Mouse (Mus musculus): Measurements from ENCODE around the gene N4bp3.

The N4bp3 gene

DNA sequence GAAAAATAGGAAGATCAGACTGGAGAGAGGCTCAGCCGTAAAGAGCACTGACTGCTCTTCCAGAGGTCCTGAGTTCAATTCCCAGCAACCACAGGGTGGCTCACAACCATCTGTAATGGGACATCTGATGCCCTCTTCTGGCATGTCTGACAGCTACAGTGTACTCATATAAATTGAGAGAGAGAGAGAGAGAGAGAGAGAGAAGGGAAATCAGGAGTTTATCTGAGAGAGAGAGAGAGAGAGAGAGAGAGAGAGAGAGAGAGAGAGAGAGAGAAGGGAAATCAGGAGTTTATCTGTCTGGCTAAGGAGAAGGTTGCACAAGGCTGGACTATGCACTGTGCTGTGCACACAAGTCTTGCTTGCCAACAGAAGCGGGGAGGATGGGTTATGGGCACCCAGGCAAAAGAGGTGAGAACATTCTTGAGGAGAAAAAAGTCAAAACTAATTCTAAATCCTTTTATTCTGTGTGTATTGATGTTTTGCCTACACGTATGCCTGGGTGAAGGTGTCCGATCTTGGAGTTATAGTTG is 2.3 kb upstream of the N4bp3 start:
- 98% methylated on average over 4 of the region's 4 CpGs for WGBS

DNA sequence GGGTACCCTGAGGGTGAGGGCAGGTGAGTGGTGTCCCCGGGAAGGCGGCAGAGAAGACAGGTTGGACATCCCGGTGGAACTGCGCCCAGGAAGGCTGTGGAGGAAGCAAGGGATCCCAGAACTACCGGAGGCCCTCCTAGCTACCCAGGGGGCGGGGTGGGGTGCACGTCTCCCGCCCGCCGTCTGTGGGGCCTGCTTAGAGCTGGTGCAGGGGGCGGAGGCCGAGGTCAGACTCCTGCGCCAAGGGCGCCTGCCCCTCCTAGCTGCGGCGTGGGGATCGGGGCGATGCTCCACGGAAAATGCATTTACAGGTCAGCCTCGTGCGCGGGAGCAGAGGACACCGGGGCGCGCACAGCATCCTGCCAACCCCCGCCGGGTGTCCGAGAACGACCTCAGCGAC is 381 bp downstream of the N4bp3 start:
- 1% methylated on average over 30 of the region's 30 CpGs for WGBS

DNA sequence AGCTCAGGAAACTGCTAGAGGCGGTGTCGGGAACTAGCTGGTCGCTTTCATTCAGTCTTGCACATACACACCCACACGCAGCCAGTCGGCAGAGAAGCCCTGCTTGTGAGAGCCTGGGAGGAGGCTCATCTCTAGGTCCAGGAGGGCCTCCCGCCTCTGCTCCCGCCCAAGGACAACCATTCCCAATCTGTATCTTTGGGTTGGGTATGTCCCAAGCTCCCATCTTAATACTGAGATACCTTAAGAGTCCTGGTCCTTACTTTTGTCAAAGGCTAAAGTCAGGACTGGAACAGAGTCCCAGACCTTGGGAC is 798 bp downstream of the N4bp3 start:
- WGBS, result 14% methylated on average over 7 of the region's 7 CpGs

DNA sequence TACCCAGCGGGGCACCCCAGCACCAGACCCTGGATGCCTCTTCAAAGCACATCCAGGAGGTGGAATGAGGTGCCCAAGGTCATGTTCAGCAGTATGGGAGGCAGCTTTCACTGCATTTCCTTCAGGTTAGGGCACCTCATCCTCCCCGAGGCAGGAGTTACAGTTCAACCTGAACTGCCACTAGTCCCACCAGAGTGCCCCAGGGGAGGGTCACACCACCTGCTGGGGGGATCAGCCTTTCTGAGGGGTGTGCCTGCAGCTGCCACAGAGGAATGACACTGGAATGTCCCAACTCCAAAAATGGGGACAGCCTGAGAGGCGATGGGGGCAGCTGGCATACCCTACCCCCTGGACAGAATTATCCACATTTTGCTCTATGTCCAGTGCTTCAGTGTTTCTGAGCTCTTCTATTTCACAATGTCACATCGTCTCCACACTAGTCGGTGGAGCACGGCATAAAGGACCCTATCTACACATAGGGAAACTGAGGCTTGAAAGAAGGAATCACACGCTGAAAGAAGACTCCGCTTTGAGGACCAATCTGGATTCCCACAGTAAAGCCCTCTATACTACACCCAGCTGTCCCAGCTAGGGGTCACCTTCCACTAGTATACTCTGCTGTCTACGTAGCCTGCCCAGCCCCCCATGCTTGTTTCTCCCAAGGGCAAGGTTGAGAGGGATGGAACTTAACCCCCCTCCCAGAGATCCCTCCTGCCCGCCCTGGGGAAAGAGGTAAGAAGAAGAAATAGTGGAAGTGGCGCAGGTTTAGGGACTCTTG is 1.3 kb downstream of the N4bp3 start:
- WGBS, result 52% methylated on average over 11 of the region's 11 CpGs

DNA sequence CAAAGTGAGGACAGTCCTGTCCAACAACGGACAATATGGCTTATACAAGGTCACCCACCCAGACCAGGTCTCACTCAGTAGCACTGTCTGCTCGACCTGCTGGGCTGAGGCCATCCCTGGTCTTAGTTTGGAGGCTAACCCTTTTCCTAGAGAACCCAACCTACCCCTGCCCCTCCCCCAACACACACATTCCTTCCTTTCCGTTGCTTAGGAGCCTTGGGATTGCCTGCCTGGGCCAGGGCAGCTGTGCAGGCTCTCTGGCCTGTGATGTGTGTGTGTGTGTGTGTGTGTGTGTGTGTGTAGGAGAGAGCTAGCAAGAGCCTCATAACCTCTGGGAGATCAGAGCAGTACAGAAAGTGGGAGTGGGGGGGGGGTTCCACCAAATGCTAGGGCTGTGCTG is 2.1 kb downstream of the N4bp3 start:
- 47% methylated on average over 3 of the region's 3 CpGs for WGBS

DNA sequence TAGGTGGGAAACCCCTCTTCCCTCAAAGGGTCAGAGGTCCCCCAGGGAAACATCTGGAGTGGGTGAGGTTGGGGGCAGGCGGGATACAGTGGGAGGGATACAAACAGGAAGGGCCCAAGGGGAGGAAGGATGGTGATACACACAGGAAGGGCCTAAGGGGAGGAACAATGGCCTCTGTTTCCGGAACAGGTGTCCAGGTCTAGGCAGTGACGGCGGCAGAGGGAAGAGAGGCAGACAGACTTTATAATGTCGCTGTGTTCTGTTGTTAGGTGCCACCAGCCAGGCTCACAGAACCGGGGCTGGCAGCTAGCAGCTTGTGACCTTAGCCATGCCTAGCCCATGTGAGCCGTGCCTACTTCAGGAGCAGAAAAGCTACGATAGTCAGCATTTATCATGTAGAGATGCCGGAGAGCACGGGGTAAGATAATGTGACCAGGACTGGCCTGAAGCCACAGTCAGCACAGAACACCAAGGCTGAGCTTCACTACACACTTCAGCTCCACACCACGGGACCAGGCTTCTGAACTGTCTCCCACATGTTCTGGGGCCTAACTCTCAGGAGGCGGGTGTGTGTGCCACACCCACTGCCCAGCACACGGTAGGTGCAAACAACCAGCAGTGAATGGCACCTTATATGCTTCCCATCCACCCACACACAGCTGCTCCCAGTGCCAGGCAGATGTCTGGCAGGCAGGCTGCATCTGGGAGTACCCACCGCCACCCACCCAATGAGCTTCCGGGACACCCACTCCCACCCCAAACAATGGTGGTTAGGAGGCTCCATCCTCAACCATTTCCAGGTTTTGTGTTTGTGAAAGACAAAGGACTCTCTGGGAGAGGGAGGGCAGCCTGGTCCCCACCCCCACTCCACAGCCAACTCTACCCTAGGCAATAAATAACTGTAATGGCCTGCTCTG is 3.6 kb downstream of the N4bp3 start:
- 59% methylated on average over 15 of the region's 15 CpGs for WGBS

DNA sequence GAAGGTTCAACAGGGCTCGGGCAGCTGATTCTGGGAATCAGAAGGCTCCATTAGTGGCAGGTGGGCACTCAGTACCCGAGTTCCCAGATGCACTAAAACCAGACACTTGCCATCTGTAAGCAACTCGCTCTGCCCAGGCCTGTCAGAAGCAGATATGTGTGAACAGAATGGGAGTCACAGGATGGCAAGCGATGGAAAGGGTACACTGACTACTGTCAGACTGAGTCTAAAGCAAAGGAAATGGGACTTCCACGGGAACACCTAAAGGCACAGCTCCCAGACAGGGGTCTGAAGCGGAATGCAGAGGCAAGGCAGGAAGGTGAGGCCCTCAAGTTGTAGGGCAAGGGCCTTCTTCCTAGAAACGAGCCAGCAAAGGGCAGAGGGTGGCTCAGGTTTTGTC is 4.4 kb downstream of the N4bp3 start:
- 82% methylated on average over 7 of the region's 7 CpGs for WGBS

DNA sequence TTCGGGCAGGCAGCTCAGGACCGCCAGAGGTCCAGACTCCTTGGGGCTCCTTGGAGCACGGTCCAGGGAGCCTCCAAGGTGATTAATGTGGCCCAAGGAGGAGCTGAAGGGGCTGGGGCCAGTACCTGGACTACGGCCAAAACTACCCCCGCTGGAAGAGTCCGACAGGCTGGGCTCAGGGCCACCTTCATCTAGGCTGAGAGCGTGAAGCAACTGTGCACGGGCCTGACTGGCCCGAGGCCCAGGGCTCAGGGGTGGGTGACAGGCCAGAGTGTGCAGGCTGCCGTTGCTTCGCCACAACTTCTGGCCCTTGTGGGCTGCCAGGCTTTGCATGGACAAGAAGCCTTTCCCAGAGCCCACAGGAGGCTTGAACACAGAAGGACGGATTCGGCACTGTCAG is 5.3 kb downstream of the N4bp3 start:
- 68% methylated on average over 13 of the region's 13 CpGs for WGBS

DNA sequence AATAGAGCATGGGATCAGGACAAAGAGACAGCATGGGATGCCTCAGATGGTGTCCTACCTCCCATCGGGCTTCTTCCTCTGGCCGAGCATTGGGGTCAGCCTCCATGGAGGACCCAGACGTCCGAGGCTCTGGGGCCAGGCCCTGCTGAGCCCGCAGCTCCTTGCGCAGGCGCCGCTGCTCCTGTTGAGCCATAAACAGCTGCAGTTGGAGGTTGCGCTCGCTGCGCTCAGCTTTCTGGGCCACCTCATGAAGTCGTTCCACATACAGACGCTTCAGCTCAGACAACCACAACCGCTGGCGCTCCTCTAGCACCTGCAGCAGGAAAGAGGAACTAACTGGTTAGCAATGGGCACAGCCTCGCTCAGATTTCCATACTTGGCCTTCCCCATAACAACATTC is 6.4 kb downstream of the N4bp3 start:
- WGBS, result 88% methylated on average over 16 of the region's 16 CpGs

DNA sequence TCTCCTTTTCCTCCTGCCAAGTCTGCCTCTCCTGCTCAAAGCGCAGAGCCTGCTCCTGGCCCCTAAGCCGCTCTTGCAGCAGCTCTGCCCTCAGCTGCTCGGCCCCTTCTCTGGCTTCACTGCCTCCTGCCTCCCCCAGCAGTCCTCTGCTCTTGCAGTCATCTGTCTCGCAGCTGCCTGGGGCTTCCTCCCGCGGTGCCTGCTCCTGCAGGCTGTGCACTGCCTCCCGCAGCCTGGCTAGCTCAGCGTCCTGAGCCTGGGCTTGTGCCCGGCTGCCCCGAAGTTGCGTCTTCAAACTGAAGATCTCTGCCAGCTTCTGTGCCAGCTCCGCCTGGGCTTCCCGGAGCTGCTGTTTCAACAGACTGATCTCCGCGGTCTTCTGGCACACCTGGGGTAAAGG is 6.9 kb downstream of the N4bp3 start:
- WGBS, result 38% methylated on average over 15 of the region's 15 CpGs

DNA sequence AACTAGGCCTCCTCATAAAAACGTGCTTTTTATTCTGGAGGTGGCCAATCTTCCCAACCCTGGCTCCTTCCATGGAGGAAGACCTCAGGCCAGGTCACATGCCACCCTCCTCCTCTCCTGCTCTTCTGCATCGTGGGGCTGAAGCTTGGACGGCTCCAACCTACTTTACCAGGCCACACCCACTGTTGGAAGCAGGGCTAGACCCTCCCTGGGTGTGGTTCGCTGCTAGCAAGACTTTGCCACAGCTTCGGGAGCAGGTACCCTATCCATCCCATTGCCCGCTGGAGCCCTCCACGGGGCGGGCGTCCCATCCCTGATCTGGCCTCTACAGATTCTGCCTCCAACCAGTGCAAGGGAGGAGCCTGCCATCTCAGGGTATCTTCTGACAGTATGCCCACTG is 7.4 kb downstream of the N4bp3 start:
- WGBS, result 76% methylated on average over 9 of the region's 9 CpGs

DNA sequence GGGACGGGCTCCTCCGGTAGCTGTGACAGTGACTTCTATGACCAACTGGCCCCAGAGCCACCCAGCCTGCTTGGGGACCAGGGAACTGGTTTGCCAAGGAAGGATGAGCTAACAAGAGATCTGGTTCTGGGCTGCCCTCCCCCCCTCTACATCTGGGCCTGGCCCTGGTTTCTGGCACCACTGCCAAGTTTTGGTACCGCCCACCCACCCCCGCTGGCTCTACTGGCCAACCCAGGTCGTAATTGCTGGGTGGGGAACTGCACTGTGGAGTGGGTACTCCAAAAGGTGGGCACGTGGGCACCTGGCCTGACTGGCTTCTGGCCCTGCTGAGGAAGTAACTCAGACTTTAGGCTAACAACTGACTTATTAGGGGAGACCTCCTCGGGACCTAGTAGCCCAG is 9.9 kb downstream of the N4bp3 start:
- 60% methylated on average over 7 of the region's 7 CpGs for WGBS

DNA sequence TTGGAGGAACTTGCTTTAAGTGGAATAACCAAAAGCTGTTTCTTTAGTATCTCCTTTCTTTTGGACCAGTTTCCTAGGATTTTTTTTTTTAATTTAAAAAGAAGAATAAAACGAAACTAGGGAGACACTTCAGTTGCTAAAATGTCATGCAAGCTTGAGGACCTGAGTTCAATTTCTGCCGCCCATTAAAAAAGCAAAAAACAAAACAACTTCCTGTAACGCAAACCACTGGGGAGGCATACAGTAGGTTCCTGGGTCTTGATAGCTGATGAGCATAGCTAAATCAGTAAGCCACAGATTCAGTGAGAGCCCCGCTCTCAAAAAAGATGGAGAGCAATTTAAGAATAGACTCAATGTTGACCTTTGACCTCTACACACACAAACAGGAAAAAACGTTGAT is 12.1 kb downstream of the N4bp3 start:
- WGBS, result 75% methylated on average over 5 of the region's 5 CpGs

DNA sequence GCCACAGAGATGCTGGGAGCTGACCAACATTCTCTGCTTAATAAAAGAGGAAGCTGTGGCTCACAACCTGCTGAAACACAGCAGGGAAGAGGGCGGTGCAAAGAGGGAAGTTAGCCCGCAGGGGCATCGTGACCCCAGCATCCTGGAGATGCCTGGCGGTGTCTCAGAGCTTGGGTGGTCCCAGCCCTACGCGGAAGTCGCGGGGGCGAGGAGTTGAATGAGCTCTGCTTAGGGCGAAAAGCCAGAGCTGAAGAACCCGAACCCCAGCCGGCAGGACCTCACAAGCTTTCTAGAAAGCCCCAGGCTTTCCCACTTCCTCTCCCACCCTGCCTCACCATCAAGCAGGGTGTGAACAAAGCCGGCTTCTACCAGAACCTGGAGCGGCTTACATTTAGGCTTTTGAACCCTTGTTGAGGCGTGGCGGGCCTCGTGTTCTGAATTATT is 12.6 kb downstream of the N4bp3 start:
- 11% methylated on average over 17 of the region's 17 CpGs for WGBS

DNA sequence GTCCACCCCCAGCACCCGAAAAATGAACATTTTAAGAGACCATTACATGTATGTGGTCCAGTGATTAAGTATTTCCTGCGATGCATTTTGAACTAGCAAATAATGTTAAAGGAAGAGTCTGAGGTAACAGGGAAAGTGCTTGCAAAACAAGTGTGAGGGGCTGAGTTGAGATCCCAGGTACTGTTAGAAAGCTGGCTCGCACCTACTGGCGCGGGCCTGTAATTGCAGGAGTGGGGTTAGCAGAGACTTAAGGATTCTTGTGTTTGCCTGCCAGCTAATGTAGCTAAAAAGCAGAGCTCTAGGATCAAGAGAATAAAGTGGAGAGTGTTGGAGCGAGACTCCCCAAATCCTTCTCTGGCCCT is 14.3 kb downstream of the N4bp3 start:
- 6% methylated on average over 6 of the region's 6 CpGs for WGBS

DNA sequence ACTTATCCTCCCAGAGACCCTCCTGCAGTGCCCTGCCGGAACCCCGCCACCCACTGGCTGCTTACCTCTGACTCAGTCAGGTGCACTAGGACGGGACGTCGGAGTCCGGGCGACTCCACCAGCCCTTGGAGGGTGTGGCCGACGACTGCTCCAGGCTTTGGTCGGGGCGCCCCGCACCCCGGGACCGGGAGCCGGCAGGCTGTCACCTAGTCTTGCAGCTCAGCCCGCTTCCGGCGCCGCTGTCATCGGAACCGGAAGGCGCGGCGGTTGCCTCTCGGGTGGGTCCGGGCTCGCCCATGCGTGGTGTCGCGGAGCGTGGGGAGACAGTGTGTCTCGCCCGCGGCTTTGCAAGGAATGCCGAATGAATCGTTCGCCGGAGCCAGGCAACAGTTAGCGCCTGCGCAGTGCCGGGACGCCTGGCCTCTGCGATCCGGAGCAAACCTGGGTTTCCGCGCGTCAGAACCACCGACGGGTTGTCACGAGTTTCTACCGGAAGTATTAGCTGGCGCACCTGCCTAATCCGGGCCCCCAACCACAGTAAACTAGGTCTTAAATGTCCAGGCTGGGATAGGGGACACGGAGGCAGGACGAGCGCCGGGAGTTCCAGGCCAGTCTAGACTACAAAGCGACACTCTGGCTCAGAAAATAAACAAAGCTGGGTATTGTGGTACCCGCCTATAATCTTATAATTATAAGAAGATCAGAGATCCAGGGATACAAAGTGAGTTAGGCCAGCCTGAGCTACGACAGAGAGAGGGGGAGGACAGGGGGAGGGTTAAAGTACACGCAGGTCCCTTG is 14.9 kb downstream of the N4bp3 start, which contains the start of gene Rmnd5b:
Gene Rmnd5b, minus strand, starts transcription at position 372 of the 798 bp plus-strand sequence.
- under 1% methylated on average over 61 of the region's 61 CpGs for WGBS

DNA sequence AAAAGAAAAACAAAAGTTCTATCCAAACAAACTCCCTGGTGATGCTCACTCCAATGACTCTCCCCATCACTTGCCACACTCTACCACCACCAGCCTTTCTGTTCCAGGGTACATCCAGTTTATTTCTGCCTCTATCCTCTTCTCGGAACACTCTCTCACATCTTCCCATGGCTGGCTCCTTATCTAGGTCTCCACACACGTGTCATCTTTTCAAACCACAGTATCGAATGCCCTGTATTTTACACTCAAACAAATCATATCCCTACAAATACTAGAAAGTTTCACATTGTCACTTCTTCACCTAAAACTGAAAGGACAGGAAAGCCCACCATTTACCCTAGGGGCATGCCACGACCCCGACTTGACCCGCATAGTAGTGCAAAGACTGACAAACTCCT is 15.5 kb downstream of the N4bp3 start:
- WGBS, result 2% methylated on average over 6 of the region's 6 CpGs

DNA sequence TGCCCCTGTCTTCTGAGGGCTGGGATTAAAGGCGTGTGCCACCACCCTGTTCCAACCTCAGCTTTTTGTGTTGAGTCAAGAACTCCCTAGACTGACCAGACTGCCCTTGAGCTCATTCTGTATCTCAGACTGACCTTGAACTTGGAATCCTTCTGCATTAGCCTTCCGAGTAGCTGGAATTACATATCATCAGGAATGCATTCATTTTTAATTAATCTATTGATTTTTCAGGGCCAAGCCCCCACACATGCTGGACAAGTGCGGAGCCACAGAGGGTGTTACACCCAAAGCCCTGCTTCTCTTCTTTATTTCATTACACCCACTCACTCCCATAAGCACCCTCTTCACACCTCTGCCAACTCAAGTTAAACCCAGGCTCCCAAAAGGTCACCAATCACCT is 16.9 kb downstream of the N4bp3 start:
- 88% methylated on average over 3 of the region's 3 CpGs for WGBS

DNA sequence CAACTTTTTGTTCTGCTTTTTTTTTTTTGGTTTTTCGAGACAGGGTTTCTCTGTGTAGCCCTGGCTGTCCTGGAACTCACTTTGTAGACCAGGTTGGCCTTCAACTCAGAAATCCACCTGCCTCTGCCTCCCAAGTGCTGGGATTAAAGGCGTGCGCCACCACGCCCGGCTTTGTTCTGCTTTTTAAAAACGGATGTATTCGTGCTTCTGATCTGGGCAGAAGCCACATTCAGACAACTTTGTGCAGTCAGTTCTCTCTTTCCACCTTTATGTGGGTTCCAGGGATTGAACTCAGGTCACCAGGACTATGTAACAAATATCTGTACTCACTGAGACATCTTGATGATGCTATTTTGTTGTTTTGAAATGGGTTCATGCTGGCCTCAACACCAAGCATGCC is 17.4 kb downstream of the N4bp3 start:
- 88% methylated on average over 7 of the region's 7 CpGs for WGBS

DNA sequence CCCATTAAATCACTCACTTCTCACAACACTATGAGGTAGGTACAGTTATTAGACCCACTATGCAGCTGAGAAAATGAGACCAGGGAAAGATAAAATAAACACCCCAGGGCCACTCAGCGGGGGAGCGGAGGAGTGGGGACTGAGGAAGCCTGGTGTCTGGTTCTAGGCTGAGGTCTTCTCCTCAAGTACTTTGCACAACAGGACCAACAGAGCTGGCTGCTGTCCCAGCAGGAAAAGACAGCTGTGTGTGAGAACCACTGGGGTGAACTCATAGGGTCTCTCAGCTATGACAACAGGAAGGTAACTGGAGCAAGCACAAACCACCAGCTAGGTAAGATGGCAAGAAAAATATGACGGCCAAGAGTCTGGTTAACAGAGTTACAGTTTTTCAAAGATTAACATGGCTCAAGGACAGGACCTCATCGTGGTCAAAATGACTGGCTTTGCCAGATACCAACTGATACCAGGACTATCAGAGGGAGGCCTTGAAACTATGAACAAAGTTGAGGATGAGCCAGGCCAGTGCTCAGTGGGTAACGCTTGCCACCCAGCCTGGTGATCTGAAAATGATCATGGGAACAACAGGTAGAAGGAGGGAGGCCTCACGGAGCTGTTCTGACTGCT is 18.4 kb downstream of the N4bp3 start:
- WGBS, result 81% methylated on average over 6 of the region's 6 CpGs

DNA sequence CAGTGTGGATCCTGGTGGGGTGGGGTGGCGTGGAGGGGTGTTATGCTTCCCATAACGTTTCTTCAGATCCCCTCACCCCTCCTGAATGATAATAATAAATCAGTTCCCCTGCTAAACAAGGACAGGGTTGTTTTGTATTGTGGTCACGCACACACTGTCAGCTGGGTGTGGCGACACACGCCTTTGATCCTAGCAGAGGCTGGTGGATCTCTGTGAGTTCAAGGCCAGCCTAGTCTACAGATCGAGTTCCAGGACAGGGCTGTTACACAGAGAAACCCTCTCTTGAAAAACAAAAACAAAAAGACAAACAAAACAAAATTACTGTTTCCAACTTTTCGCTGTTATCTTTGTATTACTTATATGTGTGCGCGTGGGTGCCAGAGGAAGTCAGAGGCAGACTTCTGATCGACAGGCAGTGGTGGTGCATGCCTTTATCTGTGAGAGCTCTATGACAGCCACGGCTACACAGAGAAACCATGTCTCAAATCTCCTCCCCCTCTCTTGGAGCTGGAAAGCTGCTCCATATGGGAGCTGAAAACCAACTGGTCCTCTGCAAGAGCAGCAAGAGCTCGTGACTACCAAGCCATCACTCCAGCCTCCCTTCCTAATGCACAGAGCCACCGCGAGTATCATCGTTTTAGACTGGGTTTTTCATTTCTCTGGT is 20.9 kb downstream of the N4bp3 start:
- 57% methylated on average over 15 of the region's 15 CpGs for WGBS

All from cerebral cortex, adult 2 months (tissue).